Mouse (Mus musculus) adrenal gland, postnatal 25 days (tissue): ENCODE measurements around the gene Spata21. TPM values are rescaled to one million over a fixed set of nuclear protein-coding genes. Genes with fewer than 3 reads are reported as not detected.
"Not testable (repeated sequence)": the region's sequence is repeated elsewhere in the genome, so short reads cannot be mapped to it uniquely, and the experiment has no call there.

Source experiments
- DNase-seq: peaks from one replicate; pipeline ENCODE4 v3.0.0; 2021; ENCODE audit warnings: mixed read lengths
- total RNA-seq: library from RNA; stranded (reverse); gene quantifications from 2 replicates; pipeline ENCODE4 v1.2.3, GENCODE M21; 2021

Spata21 gene
- total RNA-seq, 1 experiment from 2014 or later, result not detected

- DNase-seq, result peak; percentile 39
Measured at GRCm38 (mm10) chr4:141131531-141132061, 43.5 kb downstream of the Spata21 start.

DNA sequence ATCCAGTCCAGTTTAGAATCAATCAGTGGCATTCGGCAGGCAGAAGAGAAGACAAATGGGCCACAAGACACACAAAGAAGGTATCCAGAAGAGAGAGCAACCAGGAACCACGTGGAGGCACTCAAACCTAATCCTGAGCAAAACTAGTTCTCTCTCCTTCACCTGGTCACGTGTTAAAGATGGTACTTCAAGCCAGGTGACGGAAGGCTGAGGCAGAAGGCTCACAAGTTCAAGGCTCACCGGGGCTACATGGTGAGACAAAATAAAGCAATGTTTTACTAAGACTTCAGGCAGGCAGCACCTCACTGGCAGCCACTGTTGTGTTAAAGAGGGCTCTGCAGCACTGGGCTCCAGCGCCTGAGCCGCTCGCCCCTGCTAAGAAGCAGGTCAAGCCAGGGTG, 44.1 kb downstream of the Spata21 start:
- no peak for DNase-seq

- DNase-seq, result no peak
Measured at GRCm38 (mm10) chr4:141133227-141133626, 45.1 kb downstream of the Spata21 start.

GRCm38 (mm10) chr4:141134031-141134441, 45.9 kb downstream of the Spata21 start:
- DNase-seq, result no peak

- DNase-seq, result no peak
Measured at GRCm38 (mm10) chr4:141134751-141135530, 46.8 kb downstream of the Spata21 start.

- DNase-seq, result no peak
Measured at GRCm38 (mm10) chr4:141136126-141136525, 48.0 kb downstream of the Spata21 start.

GRCm38 (mm10) chr4:141137740-141138139, 49.6 kb downstream of the Spata21 start:
- DNase-seq, result not testable (repeated sequence)

- no peak for DNase-seq
Measured at GRCm38 (mm10) chr4:141138425-141139115, 50.4 kb downstream of the Spata21 start.

DNA sequence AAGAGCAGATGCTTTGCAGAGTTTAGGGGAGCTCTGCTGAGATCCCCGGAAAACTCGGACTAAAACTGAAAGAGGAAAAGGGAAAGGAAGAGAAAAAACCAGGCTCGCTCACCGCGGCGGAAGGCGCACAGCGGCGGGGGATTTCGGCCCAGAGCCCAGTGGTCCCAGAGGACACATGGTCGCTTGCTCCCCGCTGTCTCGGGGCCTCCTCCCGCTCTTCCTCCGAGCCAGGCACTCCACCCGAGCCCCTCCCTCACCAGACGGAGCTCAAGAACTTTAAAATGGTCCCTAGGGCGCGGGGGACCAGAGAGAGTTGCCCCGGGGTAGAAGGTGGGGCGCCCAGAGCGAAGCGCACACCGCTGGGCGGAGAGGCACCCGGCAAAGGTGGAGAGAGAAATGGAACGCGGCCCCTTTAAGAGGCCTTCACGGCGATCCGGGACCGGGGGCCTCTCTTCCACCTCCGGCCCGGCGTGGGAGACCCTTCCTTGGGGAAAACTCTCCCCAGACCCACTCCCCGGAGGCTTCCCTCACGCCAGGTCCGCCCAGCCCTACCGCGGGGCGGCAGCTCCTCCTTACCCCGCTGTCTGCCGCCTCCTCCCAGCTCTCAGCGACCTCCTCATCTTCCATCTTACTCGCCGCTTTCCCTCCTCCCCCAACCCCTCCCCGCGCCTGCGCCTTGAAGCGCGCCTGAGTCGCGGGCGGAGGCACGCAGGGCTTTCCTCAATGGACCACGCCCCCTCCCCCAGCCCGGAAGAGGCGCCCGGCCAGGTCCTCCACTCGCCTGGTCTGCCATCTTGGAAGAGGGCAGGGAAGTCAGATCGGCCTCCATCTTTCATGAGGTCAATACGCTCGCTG, 51.2 kb downstream of the Spata21 start, which contains the start of gene Szrd1:
TSS of gene Szrd1 (minus strand) at position 660 of the 855 bp plus-strand sequence.
- peak; percentile 99 for DNase-seq

GRCm38 (mm10) chr4:141140354-141140753, 52.2 kb downstream of the Spata21 start:
- DNase-seq, result not testable (repeated sequence)

DNA sequence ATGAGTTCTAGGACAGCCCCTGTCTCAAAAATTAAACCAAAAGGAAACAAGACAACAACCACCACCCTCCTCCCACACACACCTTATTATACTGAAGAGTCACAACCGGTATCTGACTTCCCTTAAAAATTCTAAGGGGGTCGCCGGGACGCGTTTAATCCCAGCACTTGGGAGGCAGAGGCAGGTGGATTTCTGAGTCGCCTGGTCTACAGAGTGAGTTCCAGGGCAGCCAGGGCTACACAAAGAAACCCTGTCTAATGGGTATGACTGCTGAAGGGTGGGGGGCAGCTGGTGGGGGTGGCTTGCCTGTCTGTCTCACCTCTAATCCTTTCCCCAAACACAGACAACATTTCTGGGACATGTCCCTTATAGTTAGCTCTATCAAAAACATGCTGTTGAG, 52.8 kb downstream of the Spata21 start:
- no peak for DNase-seq

GRCm38 (mm10) chr4:141142285-141142811, 54.2 kb downstream of the Spata21 start:
- DNase-seq, result peak; percentile 77

GRCm38 (mm10) chr4:141145124-141145523, 57.0 kb downstream of the Spata21 start:
- not testable (repeated sequence) for DNase-seq

- no peak for DNase-seq
Measured at GRCm38 (mm10) chr4:141146491-141147033, 58.4 kb downstream of the Spata21 start.

DNA sequence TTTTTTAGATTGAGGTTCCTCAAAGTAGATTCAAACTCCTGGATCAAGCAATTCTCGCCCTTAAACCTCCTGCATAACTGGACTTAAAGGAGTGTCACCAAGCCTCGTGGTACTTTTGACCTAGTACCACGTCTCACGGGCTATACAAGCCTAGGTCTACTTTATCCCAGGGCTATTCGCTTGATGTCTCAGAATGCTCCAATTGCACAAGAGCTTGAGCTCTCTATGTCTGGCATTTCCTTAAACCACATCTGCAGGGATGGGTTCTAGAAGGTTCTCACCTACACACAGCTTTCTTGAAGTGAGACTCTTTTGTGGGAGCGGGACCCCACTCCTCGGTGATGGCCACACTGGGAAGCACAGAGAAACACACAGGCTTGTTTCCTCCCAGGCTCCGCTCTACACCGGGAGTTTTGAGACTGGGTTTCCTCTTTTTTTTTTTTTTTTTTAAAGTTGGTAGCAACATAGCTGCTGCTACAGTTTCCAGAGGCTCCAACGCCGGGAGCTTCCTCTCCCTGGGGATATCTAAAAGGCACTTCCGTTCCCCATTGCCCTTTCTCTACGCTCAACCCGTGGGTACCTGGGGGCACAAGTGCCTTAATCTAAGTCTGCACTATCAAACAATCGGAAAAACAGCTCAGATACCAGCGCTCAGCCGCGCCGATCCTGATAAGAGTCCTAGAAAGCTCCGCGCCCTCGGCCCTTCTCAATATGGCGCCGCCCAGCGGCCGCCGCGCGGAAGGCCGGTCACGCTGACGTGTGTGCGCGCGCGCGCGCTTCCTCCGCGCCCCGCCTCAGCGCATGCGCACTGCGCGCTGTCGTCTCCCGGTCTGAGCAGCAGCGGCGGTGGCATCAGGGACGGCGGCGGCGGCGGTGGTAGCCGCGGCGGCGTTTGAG, 59.2 kb downstream of the Spata21 start, which contains the start of gene Fbxo42:
TSS of gene Fbxo42 (plus strand) at position 802 of the 897 bp plus-strand sequence.
- peak; percentile 94 for DNase-seq

GRCm38 (mm10) chr4:141148009-141148801, 60.1 kb downstream of the Spata21 start:
- peak; percentile 42 for DNase-seq

GRCm38 (mm10) chr4:141149116-141149515, 61.0 kb downstream of the Spata21 start:
- DNase-seq, result no peak

- DNase-seq, result no peak
Measured at GRCm38 (mm10) chr4:141157485-141157884, 69.4 kb downstream of the Spata21 start.

- DNase-seq, result no peak
Measured at GRCm38 (mm10) chr4:141158609-141159008, 70.5 kb downstream of the Spata21 start.
